Mouse (Mus musculus) left cerebral cortex, postnatal 4 days (tissue): ENCODE data around the gene Zfp11. TPM values are rescaled to one million over a fixed set of nuclear protein-coding genes. Genes with fewer than 3 reads are reported as not detected.
"Not testable (repeated sequence)": the region's sequence is repeated elsewhere in the genome, so short reads cannot be mapped to it uniquely, and the experiment has no call there.

Source experiments
- DNase-seq: peaks from one replicate; pipeline ENCODE4 v3.0.0-alpha.2; 2022
- intact Hi-C: fragments of 180-260 bp; cut with DNase I; formaldehyde crosslinking; loops from one replicate; pipeline ENCODE4 v1.15.1; 2025
- total RNA-seq, 2 experiments: library from RNA; stranded (reverse); gene quantifications; 2 replicates each; pipeline ENCODE4 v1.2.3; 2021

The Zfp11 gene
- total RNA-seq, 2 experiments from 2014 or later: 8.2 to 8.6 TPM

DNA sequence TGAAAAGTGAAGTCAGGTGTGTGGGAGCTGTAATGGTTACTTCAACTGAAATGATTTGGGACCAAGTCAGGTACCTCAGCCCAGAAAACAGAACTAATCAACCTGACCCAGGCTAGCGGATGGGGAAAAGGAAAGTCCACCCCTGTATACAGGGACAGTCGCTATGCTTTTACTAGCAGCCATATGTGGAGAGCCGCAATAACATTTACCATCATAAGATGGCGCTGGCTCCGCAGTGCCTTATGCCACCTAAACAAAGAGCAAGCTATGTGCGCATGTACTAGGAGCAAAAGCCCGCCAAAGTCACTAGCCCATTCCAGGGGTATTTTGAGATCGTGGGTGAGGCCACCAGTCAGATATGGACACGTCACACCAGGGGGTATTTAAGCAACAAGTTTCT, 49.3 kb downstream of the Zfp11 start:
- DNase-seq, intact Hi-C loops: not testable (repeated sequence)

DNA sequence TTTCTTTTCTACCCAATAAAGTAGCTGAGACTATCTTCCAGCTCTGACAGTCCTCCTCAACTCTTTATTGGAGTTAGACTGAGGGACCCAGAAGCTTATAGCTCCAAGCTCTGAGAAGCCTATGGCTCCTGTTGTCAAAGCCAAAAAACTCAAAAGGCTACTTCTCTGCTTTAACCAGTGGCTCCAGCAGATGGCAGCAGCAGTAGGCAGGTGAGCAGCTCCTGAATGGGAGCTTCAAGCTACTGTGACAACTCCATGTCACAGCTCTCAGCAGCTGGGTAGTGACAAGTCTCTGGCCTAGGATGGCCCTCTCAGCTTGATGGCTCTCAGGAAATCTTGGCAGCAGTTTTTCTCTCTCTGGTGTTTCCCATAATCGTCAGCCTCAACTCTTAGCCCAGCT, 58.8 kb downstream of the Zfp11 start:
- DNase-seq: peak; percentile 76
- intact Hi-C loops: loop anchor here (5.0 kb wide), 1 partner anchor 111 kb away; no protein-coding TSS in a partner anchor

DNA sequence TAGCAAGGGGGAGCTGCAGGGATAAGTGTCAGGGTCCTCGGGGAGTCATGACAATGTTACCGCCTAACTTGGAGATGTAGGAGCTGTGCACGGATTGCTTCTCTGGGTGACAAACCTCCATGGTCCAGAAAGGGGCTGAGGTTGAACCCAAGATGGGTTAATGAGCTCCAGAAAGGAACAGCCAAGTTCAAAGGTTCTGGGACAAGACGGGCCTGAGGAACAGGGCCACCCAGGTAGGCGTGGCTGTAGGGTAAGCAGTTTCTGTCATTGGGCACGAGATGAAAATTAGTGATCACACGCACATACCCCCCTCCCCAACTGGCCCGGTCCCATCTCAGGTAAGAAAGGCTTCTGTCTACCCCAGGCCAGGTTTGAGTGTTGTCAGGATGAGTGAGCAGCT, 62.4 kb downstream of the Zfp11 start:
- DNase-seq: no peak
- intact Hi-C loops: no loop called here

Other genes with a start within 250 kb of the Zfp11 start
- 100 to 1,000 TPM; 196 to 209 TPM for gene Sfswap, start 168.9 kb downstream of the Zfp11 start, total RNA-seq
- gene Mmp17, start 85.9 kb downstream of the Zfp11 start, total RNA-seq: 10 to 100 TPM; 39.5 to 47.2 TPM
- gene Sept14, start 38.4 kb upstream of the Zfp11 start, total RNA-seq: not detected
- 10 to 100 TPM; 73.9 to 74.6 TPM for gene Mrps17, start 45.4 kb upstream of the Zfp11 start, total RNA-seq
- 10 to 100 TPM; 55.2 to 59.7 TPM for gene Nipsnap2, start 55.0 kb upstream of the Zfp11 start, total RNA-seq
- gene Psph, start 117.3 kb upstream of the Zfp11 start, total RNA-seq: 10 to 100 TPM; 18.3 to 20.2 TPM
- 10 to 100 TPM; 19.7 to 20.9 TPM for gene Sumf2, start 176.9 kb upstream of the Zfp11 start, total RNA-seq
- gene Chchd2, start 217.4 kb upstream of the Zfp11 start, total RNA-seq: 100 to 1,000 TPM; 310 to 317 TPM
- 10 to 100 TPM in 1 of 2 experiments, 1 to 10 TPM in 1; 9.5 to 10.8 TPM for gene Zbed5, start 225.6 kb upstream of the Zfp11 start, total RNA-seq
- 1 to 10 TPM; 2.5 to 3.4 TPM for gene Phkg1, start 228.4 kb upstream of the Zfp11 start, total RNA-seq
- 1 to 10 TPM; 2.4 to 3.6 TPM for gene Nupr1l, start 238.4 kb upstream of the Zfp11 start, total RNA-seq